Mouse (Mus musculus) left cerebral cortex, postnatal 25 days (tissue): ENCODE measurements around the gene Caln1. TPM values are rescaled to one million over a fixed set of nuclear protein-coding genes. Genes with fewer than 3 reads are reported as not detected.
"Not testable (repeated sequence)": the region's sequence is repeated elsewhere in the genome, so short reads cannot be mapped to it uniquely, and the experiment has no call there.

ENCODE experiments used
- DNase-seq, 2 experiments: peaks; one replicate each; pipeline ENCODE4 v3.0.0; 2022; ENCODE audit warnings: low spot score in 2 of 2, mixed read lengths in 1 of 2
- intact Hi-C: fragments of 180-260 bp; cut with DNase I; formaldehyde crosslinking; loops from one replicate; pipeline ENCODE4 v1.15.1; 2025
- total RNA-seq, 2 experiments: library from RNA; stranded (reverse); gene quantifications; 2 replicates each; pipeline ENCODE4 v1.2.3; 2021

The Caln1 gene
- total RNA-seq, 2 experiments from 2014 or later, result 130 to 154 TPM

GRCm38 (mm10) chr5:130510516-130510915, 141.3 kb downstream of the Caln1 start:
- intact Hi-C loops, result no loop called here

GRCm38 (mm10) chr5:130515395-130515794, 146.1 kb downstream of the Caln1 start:
- intact Hi-C loops, result no loop called here
- no peak for DNase-seq

More at GRCm38 (mm10) chr5:130510516-130510915, 141.3 kb downstream of the Caln1 start:
- no peak for DNase-seq

GRCm38 (mm10) chr5:130520527-130520926, 151.3 kb downstream of the Caln1 start:
- intact Hi-C loops, result no loop called here
- DNase-seq, result no peak

- DNase-seq, result no peak
These were observed 158.2 kb downstream of the Caln1 start for GRCm38 (mm10) chr5:130527416-130527815.

GRCm38 (mm10) chr5:130547496-130547895, 178.2 kb downstream of the Caln1 start:
- DNase-seq, result peak in 1 of 2 experiments; percentile 69
- intact Hi-C loops, result no loop called here

More at GRCm38 (mm10) chr5:130527416-130527815, 158.2 kb downstream of the Caln1 start:
- intact Hi-C loops, result no loop called here

GRCm38 (mm10) chr5:130553916-130554315, 184.7 kb downstream of the Caln1 start:
- intact Hi-C loops, result no loop called here
- no peak for DNase-seq

- no peak for DNase-seq
- intact Hi-C loops, result loop anchor here (10.0 kb wide), 1 partner anchor 112 kb away; no protein-coding TSS in a partner anchor
These were observed 193.9 kb downstream of the Caln1 start for GRCm38 (mm10) chr5:130563146-130563545.

- peak in 1 of 2 experiments; percentile 77 for DNase-seq
- intact Hi-C loops, result loop anchor here (10.0 kb wide), 1 partner anchor 109 kb away; no protein-coding TSS in a partner anchor
These were observed 196.7 kb downstream of the Caln1 start for GRCm38 (mm10) chr5:130566002-130566401.

GRCm38 (mm10) chr5:130577581-130577980, 208.3 kb downstream of the Caln1 start:
- intact Hi-C loops, result no loop called here
- no peak for DNase-seq

GRCm38 (mm10) chr5:130584042-130584441, 214.8 kb downstream of the Caln1 start:
- DNase-seq, result peak in 1 of 2 experiments; percentile 79
- intact Hi-C loops, result loop anchor here (5.0 to 10.0 kb wide), 3 partner anchors 103 to 211 kb away; no protein-coding TSS in a partner anchor

GRCm38 (mm10) chr5:130586257-130586656, 217.0 kb downstream of the Caln1 start:
- DNase-seq, result no peak
- intact Hi-C loops, result loop anchor here (10.0 kb wide), 1 partner anchor 209 kb away; no protein-coding TSS in a partner anchor

- peak in 1 of 2 experiments; percentile 22 for DNase-seq
- intact Hi-C loops, result no loop called here
These were observed 227.3 kb downstream of the Caln1 start for GRCm38 (mm10) chr5:130596541-130596940.

- no peak for DNase-seq
- intact Hi-C loops, result no loop called here
These were observed 244.4 kb downstream of the Caln1 start for GRCm38 (mm10) chr5:130613657-130614056.

- intact Hi-C loops, result no loop called here
- no peak for DNase-seq
These were observed 245.0 kb downstream of the Caln1 start for GRCm38 (mm10) chr5:130614209-130614608.

GRCm38 (mm10) chr5:130620060-130620459, 250.8 kb downstream of the Caln1 start:
- peak in 1 of 2 experiments; percentile 56 for DNase-seq
- intact Hi-C loops, result no loop called here

- intact Hi-C loops, result no loop called here
- peak in 1 of 2 experiments; percentile 14 for DNase-seq
These were observed 254.0 kb downstream of the Caln1 start for GRCm38 (mm10) chr5:130623206-130623605.

- peak; percentile 31 to 33 for DNase-seq
- intact Hi-C loops, result no loop called here
These were observed 258.5 kb downstream of the Caln1 start for GRCm38 (mm10) chr5:130627800-130628199.

GRCm38 (mm10) chr5:130635397-130635796, 266.1 kb downstream of the Caln1 start:
- intact Hi-C loops, result no loop called here
- DNase-seq, result no peak

GRCm38 (mm10) chr5:130641881-130642280, 272.6 kb downstream of the Caln1 start:
- intact Hi-C loops, result no loop called here
- DNase-seq, result no peak

- DNase-seq, intact Hi-C loops: not testable (repeated sequence)
These were observed 276.9 kb downstream of the Caln1 start for GRCm38 (mm10) chr5:130646126-130646525.

GRCm38 (mm10) chr5:130658141-130658540, 288.9 kb downstream of the Caln1 start:
- no peak for DNase-seq
- intact Hi-C loops, result no loop called here

GRCm38 (mm10) chr5:130666091-130666490, 296.8 kb downstream of the Caln1 start:
- peak; percentile 15 to 71 for DNase-seq
- intact Hi-C loops, result no loop called here
